In genomic region chr3:89410864-89411263, GRCm38 (mm10) we compare ENCODE assay signal across 9 mouse cellular contexts. TPM values are rescaled to one million over a fixed set of nuclear protein-coding genes. Genes with fewer than 3 reads are reported as not detected.
A peak's percentile ranks its signal among the peaks of the same experiment; 100 is the strongest.
DNase-seq lines count a peak whose midpoint lies in the region; ATAC-seq and TF ChIP-seq lines count a peak whose summit lies in the region.
"Had no signal": no experiment of that assay in that cellular context is flagged by ENCODE, and none has a peak within 500 bp of the region (broad histone marks: within the 10 kb centered on the region; RNA-seq: fewer than 3 reads in every experiment).

No protein-coding gene starts in this region.

- intact Hi-C loops in left cerebral cortex, postnatal 4 days (cut with DNase I), result no loop called here

- no peak overlapping the region for H3K27ac ChIP-seq in lung, embryonic 15.5 days
- H3K27ac ChIP-seq in forebrain, embryonic 10.5 days, result peak overlapping the region; percentile 82
- no peak overlapping the region for H3K27ac ChIP-seq in limb, embryonic 11.5 days (replicated peaks; ENCODE audit: low read depth, low read length)
- peak overlapping the region; percentile 72 for H3K27ac ChIP-seq in neural tube, embryonic 15.5 days (replicated peaks)

- H3K9ac ChIP-seq in lung, embryonic 15.5 days, result peak overlapping the region; percentile 49
- H3K9ac ChIP-seq in limb, embryonic 11.5 days (ENCODE audit: low read length), result peak overlapping the region; percentile 47
- peak overlapping the region; percentile 56 for H3K9ac ChIP-seq in neural tube, embryonic 15.5 days (replicated peaks)

- no peak for ATAC-seq in lung, embryonic 15.5 days (ENCODE audit: borderline replicate concordance, extremely low read depth, low FRiP score, low TSS enrichment)
- ATAC-seq in limb, embryonic 11.5 days (ENCODE audit: insufficient number of reproducible peaks, low FRiP score, low TSS enrichment, low read depth), result no peak
- no peak; the same call in 1 of the 2 replicates for ATAC-seq in neural tube, embryonic 15.5 days (ENCODE audit: low FRiP score)

- 75% methylated on average over 10 of the region's 10 CpGs for WGBS in lung, embryonic 15.5 days
- 72% methylated on average over 10 of the region's 10 CpGs for WGBS in lung, adult 2 months
- WGBS in forebrain, embryonic 10.5 days, result 84% methylated on average over 10 of the region's 10 CpGs
- WGBS in limb, embryonic 11.5 days, result 79% methylated on average over 10 of the region's 10 CpGs
- 83% methylated on average over 10 of the region's 10 CpGs for WGBS in neural tube, embryonic 15.5 days

- no peak for DNase-seq in lung, adult 2 months
- no peak for DNase-seq in forebrain, embryonic 10.5 days (ENCODE audit: extremely low spot score, low spot score)
- no peak for DNase-seq in limb, embryonic 11.5 days (ENCODE audit: low spot score)
- DNase-seq in adrenal gland, adult 8-10 months, result no peak
- no peak for DNase-seq in left cerebral cortex, postnatal 4 days
- no peak for DNase-seq in embryo, embryonic 10 days (ENCODE audit: low spot score)
- DNase-seq: kidney, postnatal 14 days had no signal

- no peak for TF ChIP-seq CTCF in lung, adult 2 months (IDR thresholded peaks at IDR 0.05; ENCODE audit: insufficient read depth, low read length)

- peaks cover 12% of the 10 kb centered on the region for H3K4me1 ChIP-seq in lung, embryonic 15.5 days
- peaks cover 3% of the 10 kb centered on the region for H3K4me1 ChIP-seq in lung, adult 2 months (ENCODE audit: control insufficient read depth, insufficient read depth, low read length)
- H3K4me1 ChIP-seq in forebrain, embryonic 10.5 days, result peaks cover 14% of the 10 kb centered on the region
- peaks cover 5% of the 10 kb centered on the region; the same call in 1 of the 2 replicates for H3K4me1 ChIP-seq in limb, embryonic 11.5 days (ENCODE audit: control insufficient read depth, insufficient read depth, low read length)
- H3K4me1 ChIP-seq in neural tube, embryonic 15.5 days, result peaks cover 18% of the 10 kb centered on the region

- H3K9me3 ChIP-seq in lung, embryonic 15.5 days, result no peaks in the 10 kb centered on the region
- no peaks in the 10 kb centered on the region for H3K9me3 ChIP-seq in forebrain, embryonic 10.5 days
- no peaks in the 10 kb centered on the region for H3K9me3 ChIP-seq in limb, embryonic 11.5 days (ENCODE audit: control insufficient read depth, low read length)
- no peaks in the 10 kb centered on the region for H3K9me3 ChIP-seq in neural tube, embryonic 15.5 days (replicated peaks)

- no peak for TF ChIP-seq POLR2A in lung, adult 2 months (IDR thresholded peaks at IDR 0.05; ENCODE audit: borderline replicate concordance, extremely low read depth, low read depth, low read length)

- no peaks in the 10 kb centered on the region for H3K27me3 ChIP-seq in lung, embryonic 15.5 days
- no peaks in the 10 kb centered on the region for H3K27me3 ChIP-seq in forebrain, embryonic 10.5 days (ENCODE audit: poor library complexity, severe bottlenecking)
- no peaks in the 10 kb centered on the region for H3K27me3 ChIP-seq in limb, embryonic 11.5 days (ENCODE audit: control insufficient read depth, insufficient read depth, low read length)
- H3K27me3 ChIP-seq in neural tube, embryonic 15.5 days (replicated peaks), result no peaks in the 10 kb centered on the region

- H3K4me3 ChIP-seq in lung, embryonic 15.5 days, result peak overlapping the region; percentile 52
- no peak overlapping the region for H3K4me3 ChIP-seq in lung, adult 2 months (replicated peaks; ENCODE audit: extremely low read depth, low read depth, low read length)
- peak overlapping the region; percentile 67 for H3K4me3 ChIP-seq in forebrain, embryonic 10.5 days
- H3K4me3 ChIP-seq in limb, embryonic 11.5 days (ENCODE audit: low read depth, low read length), result peak overlapping the region; percentile 46
- peak overlapping the region; percentile 55 for H3K4me3 ChIP-seq in neural tube, embryonic 15.5 days (replicated peaks)

- peaks cover 26% of the 10 kb centered on the region for H3K36me3 ChIP-seq in lung, embryonic 15.5 days
- H3K36me3 ChIP-seq in forebrain, embryonic 10.5 days (replicated peaks), result peaks cover 55% of the 10 kb centered on the region
- H3K36me3 ChIP-seq in limb, embryonic 11.5 days (ENCODE audit: control insufficient read depth, insufficient read depth, low read length), result peaks cover 13% of the 10 kb centered on the region
- peaks cover 23% of the 10 kb centered on the region for H3K36me3 ChIP-seq in neural tube, embryonic 15.5 days

- peak overlapping the region; percentile 62 for H3K4me2 ChIP-seq in lung, embryonic 15.5 days
- H3K4me2 ChIP-seq in limb, embryonic 11.5 days (ENCODE audit: low read depth, severe bottlenecking), result peak overlapping the region; percentile 57
- peak overlapping the region; percentile 80 for H3K4me2 ChIP-seq in neural tube, embryonic 15.5 days

RNA-seq across cellular contexts. Expression of gene Flad1, which starts 0.8 kb away (rescaled TPM):
- polyA plus RNA-seq in lung, embryonic 15.5 days (2015; fragmentation: Nextera tagmentation; extraction: Ambion mirVana), result 21.3 and 23.1 TPM in 2 replicates
- 22.9 and 26.6 TPM in 2 replicates for polyA plus RNA-seq in lung, adult 2 months (2012; rRNA removed)
- polyA plus RNA-seq in forebrain, embryonic 10.5 days (2016; fragmentation: Nextera tagmentation; extraction: Ambion mirVana), result 27.0 and 29.8 TPM in 2 replicates
- polyA plus RNA-seq in limb, embryonic 11.5 days (2014; fragmentation: Nextera tagmentation; extraction: Ambion mirVana), result 19.0 and 21.9 TPM in 2 replicates
- 32.7 and 33.1 TPM in 2 replicates for polyA plus RNA-seq in neural tube, embryonic 15.5 days (2015; fragmentation: Nextera tagmentation; extraction: Ambion mirVana)
- 10 to 100 TPM; 25.7 to 39.9 (median 33.0) TPM for total RNA-seq in adrenal gland, adult 8-10 months (2022)
- total RNA-seq in left cerebral cortex, postnatal 4 days (2021), result 10 to 100 TPM; 27.6 to 28.3 TPM

RNA-seq across cellular contexts. Expression of gene Cks1b, which starts 7.3 kb away (rescaled TPM):
- polyA plus RNA-seq in lung, embryonic 15.5 days (2015; fragmentation: Nextera tagmentation; extraction: Ambion mirVana), result 556 and 595 TPM in 2 replicates
- polyA plus RNA-seq in lung, adult 2 months (2012; rRNA removed), result 6.7 and 11.7 TPM in 2 replicates
- 681 and 720 TPM in 2 replicates for polyA plus RNA-seq in forebrain, embryonic 10.5 days (2016; fragmentation: Nextera tagmentation; extraction: Ambion mirVana)
- polyA plus RNA-seq in limb, embryonic 11.5 days (2014; fragmentation: Nextera tagmentation; extraction: Ambion mirVana), result 774 and 797 TPM in 2 replicates
- 79.3 and 153 TPM in 2 replicates for polyA plus RNA-seq in neural tube, embryonic 15.5 days (2015; fragmentation: Nextera tagmentation; extraction: Ambion mirVana)
- 10 to 100 TPM; 20.3 to 33.2 (median 27.4) TPM for total RNA-seq in adrenal gland, adult 8-10 months (2022)
- total RNA-seq in left cerebral cortex, postnatal 4 days (2021), result 10 to 100 TPM; 19.6 to 22.3 TPM

RNA-seq across cellular contexts. Expression of gene Shc1, which starts 7.4 kb away (rescaled TPM):
- 108 and 111 TPM in 2 replicates for polyA plus RNA-seq in lung, embryonic 15.5 days (2015; fragmentation: Nextera tagmentation; extraction: Ambion mirVana)
- 69.8 and 84.6 TPM in 2 replicates for polyA plus RNA-seq in lung, adult 2 months (2012; rRNA removed)
- polyA plus RNA-seq in forebrain, embryonic 10.5 days (2016; fragmentation: Nextera tagmentation; extraction: Ambion mirVana), result 49.4 and 53.2 TPM in 2 replicates
- polyA plus RNA-seq in limb, embryonic 11.5 days (2014; fragmentation: Nextera tagmentation; extraction: Ambion mirVana), result 55.7 and 64.5 TPM in 2 replicates
- polyA plus RNA-seq in neural tube, embryonic 15.5 days (2015; fragmentation: Nextera tagmentation; extraction: Ambion mirVana), result 22.0 and 35.3 TPM in 2 replicates
- 100 to 1,000 TPM; 108 to 136 (median 122) TPM for total RNA-seq in adrenal gland, adult 8-10 months (2022)
- 10 to 100 TPM; 13.8 to 14.5 TPM for total RNA-seq in left cerebral cortex, postnatal 4 days (2021)

RNA-seq across cellular contexts. Expression of gene Lenep, which starts 8.3 kb away (rescaled TPM):
- not detected in 2 replicates for polyA plus RNA-seq in lung, embryonic 15.5 days (2015; fragmentation: Nextera tagmentation; extraction: Ambion mirVana)
- polyA plus RNA-seq in lung, adult 2 months (2012; rRNA removed), result 0.45 and 1.5 TPM in 2 replicates
- 0.15 and 0.23 TPM in 2 replicates for polyA plus RNA-seq in forebrain, embryonic 10.5 days (2016; fragmentation: Nextera tagmentation; extraction: Ambion mirVana)
- 0.61 TPM in 1 of 2 replicates, not detected in the other for polyA plus RNA-seq in limb, embryonic 11.5 days (2014; fragmentation: Nextera tagmentation; extraction: Ambion mirVana)
- polyA plus RNA-seq in neural tube, embryonic 15.5 days (2015; fragmentation: Nextera tagmentation; extraction: Ambion mirVana), result 0.18 and 2.1 TPM in 2 replicates
- total RNA-seq in adrenal gland, adult 8-10 months (2022), result 1 to 10 TPM in 2 of 4 experiments, under 1 TPM in 1, not detected in 1; 0.22 to 3.1 (median 1.3) TPM
- 1 to 10 TPM in 1 of 2 experiments, under 1 TPM in 1; 0.54 to 4.5 TPM for total RNA-seq in left cerebral cortex, postnatal 4 days (2021)

RNA-seq across cellular contexts. Expression of gene Zbtb7b, which starts 16.3 kb away (rescaled TPM):
- polyA plus RNA-seq in lung, embryonic 15.5 days (2015; fragmentation: Nextera tagmentation; extraction: Ambion mirVana), result 3.7 TPM in 2 replicates
- polyA plus RNA-seq in lung, adult 2 months (2012; rRNA removed), result 63.0 and 64.0 TPM in 2 replicates
- polyA plus RNA-seq in forebrain, embryonic 10.5 days (2016; fragmentation: Nextera tagmentation; extraction: Ambion mirVana), result 0.65 and 0.69 TPM in 2 replicates
- 0.41 and 0.45 TPM in 2 replicates for polyA plus RNA-seq in limb, embryonic 11.5 days (2014; fragmentation: Nextera tagmentation; extraction: Ambion mirVana)
- 0.73 and 1.5 TPM in 2 replicates for polyA plus RNA-seq in neural tube, embryonic 15.5 days (2015; fragmentation: Nextera tagmentation; extraction: Ambion mirVana)
- 10 to 100 TPM; 59.9 to 98.9 (median 77.9) TPM for total RNA-seq in adrenal gland, adult 8-10 months (2022)
- 1 to 10 TPM; 3.3 to 3.8 TPM for total RNA-seq in left cerebral cortex, postnatal 4 days (2021)

Comparison
In these comparisons a context has a peak if more than half of its experiments do, and no peak if none do; other contexts are left out.
1. H3K27ac ChIP-seq: peak in forebrain, embryonic 10.5 days (single experiment) and neural tube, embryonic 15.5 days (single experiment); none in lung, embryonic 15.5 days (single experiment) and limb, embryonic 11.5 days (single experiment).
2. Peak in every context shown above with its lines, with median percentiles within 50 percentile points of each other: H3K4me2 ChIP-seq and H3K9ac ChIP-seq.